Mouse (Mus musculus): Measurements from ENCODE around the gene Zfp420.

- TF ChIP-seq CTCF (IDR thresholded peaks at IDR 0.05) (no peak), EP300 (IDR thresholded peaks at IDR 0.05) (no peak)
These were observed 44.3 kb downstream of the Zfp420 start for GRCm38 (mm10) chr7:29904101-29904500.
